Mouse (Mus musculus) heart, embryonic 14.5 days (tissue): ENCODE measurements around the gene Car10. TPM values are rescaled to one million over a fixed set of nuclear protein-coding genes. Genes with fewer than 3 reads are reported as not detected.
A peak's percentile ranks its signal among the peaks of the same experiment; 100 is the strongest.

ENCODE experiments used
- ATAC-seq: fragments of 200-750 bp; cut with Nextera tagmentation; 2 replicates; pipeline ENCODE4 v1.8.0; 2017; ENCODE audit warnings: low read depth, moderate TSS enrichment; ENCODE audit not compliant: insufficient number of reproducible peaks, insufficient read depth, low FRiP score
- H3K27ac ChIP-seq, 2 experiments: fragments of 200-500 bp in 1 of 2; fragments of 300-500 bp in 1 of 2; sonication (generic) in 1 of 2; replicated peaks in 1 of 2; 2 replicates each; pipeline ENCODE4 v1.5.1; 2012 to 2014; ENCODE audit warnings: low read depth in 2 of 2, low read length in 2 of 2, control low read depth in 1 of 2, mild to moderate bottlenecking in 1 of 2, mixed read lengths in 1 of 2; ENCODE audit not compliant: control insufficient read depth in 1 of 2, insufficient read depth in 1 of 2
- H3K27me3 ChIP-seq: fragments of 300-500 bp; sonication (generic); 2 replicates; pipeline ENCODE4 v1.6.1; 2014; ENCODE audit warnings: mild to moderate bottlenecking, low read length, control low read depth; ENCODE audit not compliant: control insufficient read depth, insufficient read depth
- H3K36me3 ChIP-seq: fragments of 300-500 bp; sonication (generic); 2 replicates; pipeline ENCODE4 v1.6.1; 2014; ENCODE audit warnings: mild to moderate bottlenecking, control low read depth, low read length, mixed read lengths; ENCODE audit not compliant: control insufficient read depth, insufficient read depth
- H3K4me1 ChIP-seq, 2 experiments: fragments of 200-500 bp in 1 of 2; fragments of 300-500 bp in 1 of 2; sonication (generic) in 1 of 2; 2 replicates each; pipeline ENCODE4 v1.6.1; 2012 to 2014; ENCODE audit warnings: low read length in 2 of 2, control low read depth in 1 of 2, mixed read lengths in 1 of 2; ENCODE audit not compliant: control insufficient read depth in 2 of 2, insufficient read depth in 2 of 2
- H3K4me2 ChIP-seq: fragments of 300-500 bp; sonication (generic); 2 replicates; pipeline ENCODE4 v1.6.1; 2014; ENCODE audit warnings: mild to moderate bottlenecking, low read length
- H3K4me3 ChIP-seq, 2 experiments: fragments of 200-500 bp in 1 of 2; fragments of 300-500 bp in 1 of 2; sonication (generic) in 1 of 2; 2 replicates each; pipeline ENCODE4 v1.5.1; 2012 to 2014; ENCODE audit warnings: low read length in 2 of 2, mild to moderate bottlenecking in 2 of 2, control low read depth in 1 of 2, low read depth in 1 of 2, moderate library complexity in 1 of 2; ENCODE audit not compliant: control insufficient read depth in 1 of 2, insufficient read depth in 1 of 2
- H3K9ac ChIP-seq: fragments of 300-500 bp; sonication (generic); 2 replicates; pipeline ENCODE4 v1.6.1; 2014; ENCODE audit warnings: mild to moderate bottlenecking, low read length
- H3K9me3 ChIP-seq: fragments of 300-500 bp; sonication (generic); 2 replicates; pipeline ENCODE4 v1.6.1; 2016; ENCODE audit warnings: low read length, control low read depth; ENCODE audit not compliant: control insufficient read depth
- WGBS: fragments of 180-500 bp; shearing (Covaris S2); extraction: QIAGEN DNeasy Blood & Tissue Kit; methylation state at CpG from one replicate; pipeline ENCODE4 v1.1.7; 2014; 5-methylcytosine and 5-hydroxymethylcytosine counted together
- polyA plus RNA-seq: library from polyadenylated mRNA; unstranded; fragments of >200 nt; fragmentation: Nextera tagmentation; extraction: Ambion mirVana; gene quantifications from 2 replicates; pipeline ENCODE4 v1.2.1, GENCODE M21; 2014

The Car10 gene
- polyA plus RNA-seq, 1 experiment from 2014 or later = not detected

DNA sequence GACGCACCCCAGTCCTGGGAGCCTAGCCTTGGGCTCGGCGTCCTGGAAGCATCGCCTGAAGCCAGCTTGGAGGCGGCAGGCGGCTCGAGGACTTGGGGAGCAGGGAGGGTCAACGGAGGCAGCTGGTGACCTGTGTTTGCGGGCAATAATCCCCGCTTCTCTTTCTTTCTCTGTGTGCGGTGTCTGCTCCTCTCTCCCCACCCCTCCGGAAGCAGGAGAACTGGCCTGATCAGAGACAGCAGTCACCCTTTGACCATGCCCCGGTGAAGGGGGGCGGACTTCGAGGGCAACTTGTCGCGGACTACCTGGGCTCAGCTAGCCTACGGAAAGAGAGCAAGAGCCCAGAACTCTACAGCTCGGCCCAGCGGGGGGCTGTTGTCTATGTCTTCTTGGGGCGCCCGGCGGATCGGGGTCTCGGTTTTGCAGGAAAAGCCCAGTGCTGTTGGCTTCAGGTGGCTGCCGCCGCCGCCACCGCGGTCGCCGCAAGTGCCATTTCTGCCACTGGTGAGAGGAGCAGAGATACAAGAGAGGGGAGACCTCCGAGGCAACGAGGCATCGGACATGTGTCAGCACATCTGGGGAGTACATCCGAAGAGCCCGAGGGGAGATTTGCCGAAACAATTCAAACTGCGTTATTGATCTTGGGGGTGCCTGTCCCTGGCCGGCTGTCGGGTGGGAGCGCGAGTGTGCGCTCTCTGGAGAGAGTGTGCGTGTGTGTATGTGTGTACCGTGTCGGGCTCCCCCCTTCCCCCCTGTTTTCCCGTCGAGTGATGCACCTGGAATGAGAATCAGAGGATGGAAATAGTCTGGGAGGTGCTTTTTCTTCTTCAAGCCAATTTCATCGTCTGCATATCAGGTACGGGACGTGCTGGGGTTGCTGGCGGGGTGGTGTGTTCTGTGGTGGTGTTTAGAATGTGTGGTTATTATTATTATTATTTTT is 1.9 kb downstream of the Car10 start:
- peak overlapping the region; percentile 62 for H3K4me2 ChIP-seq
- H3K4me3 ChIP-seq = peak overlapping the region; percentile 12 to 38
- H3K27me3 ChIP-seq = peaks cover 66% of the 10 kb centered on the region
- H3K36me3 ChIP-seq = no peaks in the 10 kb centered on the region
- H3K27ac ChIP-seq = no peak overlapping the region
- WGBS = 2% methylated on average over 52 of the region's 53 CpGs
- H3K9ac ChIP-seq = no peak overlapping the region
- peaks cover 2% of the 10 kb centered on the region in 2 experiments; a peak in 1 of 4 replicates for H3K4me1 ChIP-seq
- H3K9me3 ChIP-seq = no peaks in the 10 kb centered on the region
- ATAC-seq = no peak

DNA sequence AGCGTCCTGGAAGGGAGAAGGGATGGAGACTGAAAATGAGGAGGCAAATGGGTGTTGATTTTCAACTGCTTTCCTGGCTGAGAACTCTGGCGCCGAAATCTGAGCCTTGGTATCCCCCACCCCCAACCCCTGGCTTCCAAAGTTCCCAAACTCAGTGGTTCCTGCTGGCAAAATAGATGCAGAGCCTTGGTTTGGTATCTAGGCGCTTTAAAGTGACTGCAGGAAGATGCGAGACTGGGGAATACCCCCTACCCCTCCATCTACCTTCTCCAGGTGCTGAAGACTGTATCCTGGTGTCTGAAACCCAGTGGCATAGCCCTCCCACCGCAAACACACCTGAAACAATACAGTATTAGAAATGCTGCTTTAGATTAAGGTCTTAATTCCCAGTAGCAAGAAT is 2.8 kb downstream of the Car10 start:
- Histone ChIP-seq H3K27ac (no peak overlapping the region), H3K36me3 (no peaks in the 10 kb centered on the region), H3K4me1 (peaks cover 2% of the 10 kb centered on the region in 2 experiments; a peak in 1 of 4 replicates), H3K27me3 (peaks cover 66% of the 10 kb centered on the region), H3K9me3 (no peaks in the 10 kb centered on the region), H3K4me3 (no peak overlapping the region), H3K9ac (no peak overlapping the region), H3K4me2 (no peak overlapping the region)
- WGBS = 2% methylated on average over 6 of the region's 6 CpGs
- no peak for ATAC-seq

DNA sequence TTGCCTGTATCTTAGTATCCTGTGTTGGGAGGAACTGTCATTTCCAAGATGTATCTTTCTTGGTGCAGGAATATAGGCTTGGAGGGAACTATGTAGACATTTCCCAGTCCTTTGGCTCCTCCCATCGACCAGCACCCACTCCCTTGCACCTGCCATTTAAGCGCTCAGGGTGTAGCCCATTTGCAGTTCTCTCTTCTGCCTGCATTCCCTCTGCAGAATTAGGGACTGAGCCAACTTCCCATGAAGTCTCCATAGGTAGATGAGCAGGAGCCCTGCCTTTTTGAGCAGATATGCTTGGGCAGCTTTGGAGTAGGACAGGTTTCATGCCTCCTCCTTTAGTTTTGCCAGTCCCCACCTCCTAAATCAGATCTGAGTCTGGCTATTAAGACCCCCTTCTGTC is 3.3 kb downstream of the Car10 start:
- no peak for ATAC-seq
- peaks cover 64% of the 10 kb centered on the region for H3K27me3 ChIP-seq
- no peak overlapping the region for H3K9ac ChIP-seq
- no peak overlapping the region for H3K27ac ChIP-seq
- H3K4me3 ChIP-seq = no peak overlapping the region
- H3K36me3 ChIP-seq = no peaks in the 10 kb centered on the region
- H3K4me1 ChIP-seq = peaks cover 2% of the 10 kb centered on the region in 2 experiments; a peak in 1 of 4 replicates
- H3K4me2 ChIP-seq = no peak overlapping the region
- H3K9me3 ChIP-seq = no peaks in the 10 kb centered on the region
- WGBS = 9% methylated on average over 2 of the region's 2 CpGs

DNA sequence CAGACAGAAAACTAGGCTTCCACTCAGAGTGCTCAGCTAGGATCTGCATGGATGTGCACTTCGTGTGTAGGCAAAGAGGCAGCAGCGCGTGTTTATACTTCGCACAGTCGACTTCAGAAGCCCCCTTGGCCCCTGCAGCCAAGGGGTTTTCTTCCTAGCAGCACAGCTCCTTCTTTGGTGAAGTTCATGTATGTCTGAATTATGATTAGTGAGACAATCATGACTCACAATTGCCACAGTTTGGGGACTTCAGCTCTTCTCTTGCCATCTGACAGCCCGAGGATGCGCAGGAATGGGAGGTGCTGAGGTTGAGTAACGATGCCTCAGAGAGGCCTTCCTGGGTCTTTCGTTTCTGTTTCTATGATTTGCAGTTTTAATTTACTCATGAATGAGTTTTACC is 4.5 kb downstream of the Car10 start:
- Histone ChIP-seq H3K27me3 (peaks cover 54% of the 10 kb centered on the region), H3K27ac (no peak overlapping the region), H3K4me1 (peaks cover 2% of the 10 kb centered on the region in 2 experiments; a peak in 1 of 4 replicates), H3K4me3 (no peak overlapping the region), H3K36me3 (no peaks in the 10 kb centered on the region), H3K9me3 (no peaks in the 10 kb centered on the region), H3K4me2 (no peak overlapping the region), H3K9ac (no peak overlapping the region)
- no peak for ATAC-seq
- WGBS = 77% methylated on average over 9 of the region's 9 CpGs

DNA sequence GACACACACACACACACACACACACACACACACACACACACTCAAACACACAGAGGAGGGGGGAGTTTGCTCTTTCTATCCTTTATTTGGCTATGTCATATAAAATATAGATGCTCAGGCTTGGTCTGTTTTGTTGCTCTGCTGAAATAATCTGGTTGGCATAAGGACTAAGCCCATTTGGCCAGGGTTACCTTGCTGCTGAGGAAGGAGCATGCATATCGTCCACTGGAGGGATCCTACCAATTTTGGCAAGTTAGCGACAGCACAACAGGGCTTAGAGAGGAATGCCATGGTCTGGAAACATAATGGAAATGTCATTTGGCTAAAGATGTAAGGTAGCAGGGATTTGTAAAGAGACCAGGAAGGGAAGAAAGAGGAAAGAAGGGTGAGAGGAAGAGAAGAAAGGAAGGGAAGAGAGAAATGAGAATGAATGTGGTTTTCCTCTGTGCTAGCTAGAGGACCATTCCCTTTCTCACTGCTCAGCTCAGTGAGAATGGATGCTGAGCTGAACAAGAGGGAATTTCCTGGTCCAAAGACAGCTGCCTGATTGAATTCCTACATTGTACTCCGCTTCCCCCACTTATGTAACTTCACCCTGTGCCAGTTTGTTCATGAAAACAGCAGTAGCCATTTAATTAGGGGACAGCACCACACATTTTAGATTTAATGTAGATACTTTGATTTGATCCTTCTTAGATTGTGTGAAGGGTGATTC is 5.4 kb downstream of the Car10 start:
- Histone ChIP-seq H3K4me2 (no peak overlapping the region), H3K27ac (no peak overlapping the region), H3K4me1 (peaks cover 2% of the 10 kb centered on the region in 2 experiments; a peak in 1 of 4 replicates), H3K36me3 (no peaks in the 10 kb centered on the region), H3K27me3 (peaks cover 44% of the 10 kb centered on the region), H3K9ac (no peak overlapping the region), H3K9me3 (no peaks in the 10 kb centered on the region), H3K4me3 (no peak overlapping the region)
- 40% methylated on average over 3 of the region's 3 CpGs for WGBS
- ATAC-seq = no peak

DNA sequence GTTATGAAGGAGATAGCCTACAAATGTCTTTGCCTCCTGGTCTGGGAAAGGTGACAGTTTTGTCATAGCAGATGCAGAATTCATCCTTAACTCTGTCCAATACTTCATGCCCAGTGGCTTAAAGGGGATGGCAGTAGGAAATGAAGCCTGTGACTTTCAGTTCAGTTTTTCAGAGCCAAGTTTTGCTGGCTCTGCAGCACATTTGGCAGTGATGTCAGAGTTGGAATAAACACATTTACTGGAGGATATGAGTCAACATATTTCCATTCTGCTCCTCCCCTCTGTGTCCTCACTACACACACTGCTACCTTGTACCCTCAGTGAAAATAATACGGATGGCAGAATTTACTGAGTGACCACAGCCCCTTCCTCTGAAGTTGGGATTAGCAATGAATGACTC is 11.6 kb downstream of the Car10 start:
- H3K27me3 ChIP-seq = no peaks in the 10 kb centered on the region
- no peak overlapping the region for H3K27ac ChIP-seq
- no peaks in the 10 kb centered on the region for H3K4me1 ChIP-seq
- H3K9me3 ChIP-seq = no peaks in the 10 kb centered on the region
- no peak overlapping the region for H3K9ac ChIP-seq
- H3K4me3 ChIP-seq = no peak overlapping the region
- no peak for ATAC-seq
- no peaks in the 10 kb centered on the region for H3K36me3 ChIP-seq
- no peak overlapping the region for H3K4me2 ChIP-seq
- 38% methylated on average over 1 of the region's 1 CpGs for WGBS

DNA sequence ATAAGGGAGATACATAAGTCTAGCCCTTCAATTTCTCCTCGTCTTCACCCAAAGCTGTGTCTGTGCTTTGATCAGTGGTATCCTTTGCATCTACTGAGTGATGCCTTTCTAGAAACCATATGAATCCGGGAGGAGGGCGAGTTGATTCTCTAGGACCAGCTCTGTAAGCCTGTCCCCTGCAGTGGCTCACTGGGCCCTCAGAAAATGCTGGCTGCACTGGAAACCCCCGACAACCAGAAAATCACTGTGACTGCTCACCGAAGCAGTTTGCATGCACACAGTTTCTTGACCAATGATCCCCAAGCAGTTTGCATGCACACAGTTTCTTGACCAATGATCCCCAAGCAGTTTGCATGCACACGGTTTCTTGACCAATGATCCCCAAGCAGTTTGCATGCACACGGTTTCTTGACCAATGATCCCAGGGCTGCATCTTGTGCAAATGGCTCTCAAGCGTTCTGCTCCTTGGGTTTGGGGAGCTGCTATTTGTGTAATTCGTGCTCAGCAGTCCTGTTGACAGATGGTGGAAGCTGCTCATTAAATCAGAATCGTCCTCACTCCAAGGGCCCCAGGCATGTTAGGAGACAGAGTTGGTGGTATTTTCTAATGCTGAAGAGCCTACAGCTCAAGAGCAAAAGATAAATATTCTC is 23.1 kb downstream of the Car10 start:
- H3K9me3 ChIP-seq = no peaks in the 10 kb centered on the region

More for the DNA sequence above, 23.1 kb downstream of the Car10 start:
- WGBS = 61% methylated on average over 10 of the region's 10 CpGs
- H3K27ac ChIP-seq = no peak overlapping the region
- no peaks in the 10 kb centered on the region for H3K27me3 ChIP-seq
- no peaks in the 10 kb centered on the region for H3K4me1 ChIP-seq
- no peak overlapping the region for H3K9ac ChIP-seq
- no peaks in the 10 kb centered on the region for H3K36me3 ChIP-seq
- no peak for ATAC-seq
- no peak overlapping the region for H3K4me2 ChIP-seq
- no peak overlapping the region for H3K4me3 ChIP-seq
